8 mouse cellular contexts compared by ENCODE assay signal in the genomic region with DNA sequence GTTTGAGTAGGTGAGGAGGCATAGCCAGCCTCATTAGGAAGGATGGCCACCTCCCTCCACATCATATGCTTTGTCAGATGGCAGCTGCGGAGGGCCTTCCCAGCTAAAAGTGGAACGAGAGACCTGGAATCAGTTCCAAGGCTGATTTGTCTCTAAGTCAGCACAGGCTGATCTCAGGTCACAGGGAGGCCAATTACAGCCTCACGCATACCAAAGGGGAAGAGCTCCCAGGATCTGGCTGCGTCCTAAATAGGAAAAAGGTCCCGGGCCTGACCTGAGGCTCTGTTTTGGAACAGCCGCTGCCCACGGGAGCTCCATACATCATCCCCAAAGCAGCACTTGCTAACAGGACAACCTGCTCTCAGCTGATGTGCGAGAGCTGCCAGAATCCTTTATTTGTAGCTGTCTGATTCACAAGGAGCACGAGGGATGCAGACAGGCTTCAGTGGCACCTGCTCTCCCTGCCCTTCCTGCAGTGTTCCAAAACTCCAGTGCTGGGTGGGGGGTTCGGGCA.
DNase-seq lines count a peak whose midpoint lies in the region; ATAC-seq and TF ChIP-seq lines count a peak whose summit lies in the region.

No protein-coding gene starts in this region.

- H3K9ac ChIP-seq in embryonic facial prominence, embryonic 11.5 days (replicated peaks; ENCODE audit: low read length), result no peak overlapping the region
- no peak overlapping the region for H3K9ac ChIP-seq in intestine, embryonic 15.5 days

- DNase-seq in adrenal gland, adult (ENCODE audit: inconsistent age in 2 of 2, low spot score in 1 of 2), result peak; percentile 50 to 59
- no peak for DNase-seq in adrenal gland, postnatal 4 days (ENCODE audit: low spot score in 2 of 2)
- DNase-seq in left cerebral cortex, adult 2 months (ENCODE audit: extremely low spot score in 1 of 2, low spot score in 2 of 2), result peak in 1 of 2 experiments; percentile 43
- no peak for DNase-seq in left cerebral cortex, postnatal 4 days
- DNase-seq in embryonic facial prominence, embryonic 11.5 days (ENCODE audit: low spot score), result no peak
- peak; percentile 74 for DNase-seq in heart, postnatal 4 days
- DNase-seq in spleen, adult 12 weeks (ENCODE audit: low spot score), result no peak

- no peak for TF ChIP-seq CTCF in left cerebral cortex, adult 2 months (IDR thresholded peaks at IDR 0.05)

- H3K4me3 ChIP-seq in left cerebral cortex, adult 2 months, result no peak overlapping the region
- H3K4me3 ChIP-seq in embryonic facial prominence, embryonic 11.5 days (ENCODE audit: low read depth, low read length), result no peak overlapping the region
- H3K4me3 ChIP-seq in intestine, embryonic 15.5 days (replicated peaks), result no peak overlapping the region

- H3K4me1 ChIP-seq in embryonic facial prominence, embryonic 11.5 days (ENCODE audit: control insufficient read depth, insufficient read depth, low read length), result no peaks in the 10 kb centered on the region
- H3K4me1 ChIP-seq in intestine, embryonic 15.5 days (replicated peaks), result no peaks in the 10 kb centered on the region

- peak overlapping the region; percentile 53 for H3K27ac ChIP-seq in left cerebral cortex, adult 2 months
- 0 out of 2 replicates have a peak overlapping the region, but pooled peaks have one; percentile 3 for H3K27ac ChIP-seq in embryonic facial prominence, embryonic 11.5 days (replicated peaks; ENCODE audit: low read depth, low read length)
- H3K27ac ChIP-seq in intestine, embryonic 15.5 days, result no peak overlapping the region

- WGBS in embryonic facial prominence, embryonic 11.5 days, result 39% methylated on average over 10 of the region's 10 CpGs
- 34% methylated on average over 10 of the region's 10 CpGs for WGBS in intestine, embryonic 15.5 days

- no peak for ATAC-seq in embryonic facial prominence, embryonic 11.5 days (replicated peaks; ENCODE audit: insufficient number of reproducible peaks, low FRiP score, low TSS enrichment, low read depth)
- no peak for ATAC-seq in intestine, embryonic 15.5 days

- intact Hi-C loops in left cerebral cortex, adult 2 months (cut with DNase I), result no loop called here
- intact Hi-C loops in left cerebral cortex, postnatal 4 days (cut with DNase I), result no loop called here

- no peaks in the 10 kb centered on the region for H3K9me3 ChIP-seq in embryonic facial prominence, embryonic 11.5 days (replicated peaks; ENCODE audit: control insufficient read depth, low read length)
- H3K9me3 ChIP-seq in intestine, embryonic 15.5 days, result no peaks in the 10 kb centered on the region

- H3K27me3 ChIP-seq in embryonic facial prominence, embryonic 11.5 days (ENCODE audit: control insufficient read depth, insufficient read depth, low read length), result no peaks in the 10 kb centered on the region
- H3K27me3 ChIP-seq in intestine, embryonic 15.5 days (replicated peaks), result no peaks in the 10 kb centered on the region

- no peaks in the 10 kb centered on the region for H3K36me3 ChIP-seq in embryonic facial prominence, embryonic 11.5 days (replicated peaks; ENCODE audit: control insufficient read depth, insufficient read depth, low read depth, low read length)
- no peaks in the 10 kb centered on the region for H3K36me3 ChIP-seq in intestine, embryonic 15.5 days

- no peak overlapping the region for H3K4me2 ChIP-seq in embryonic facial prominence, embryonic 11.5 days (ENCODE audit: low read depth, low read length)
- no peak overlapping the region for H3K4me2 ChIP-seq in intestine, embryonic 15.5 days (replicated peaks)

Comparison
In these comparisons a context has a peak if more than half of its experiments do, and no peak if none do; other contexts are left out.
1. DNase-seq: peak in adrenal gland, adult (2 of 2) and heart, postnatal 4 days (single experiment); none in adrenal gland, postnatal 4 days (0 of 2), left cerebral cortex, postnatal 4 days (single experiment), embryonic facial prominence, embryonic 11.5 days (single experiment) and spleen, adult 12 weeks (single experiment).